ENCODE assay signal across 8 mouse cellular contexts in the genomic region with DNA sequence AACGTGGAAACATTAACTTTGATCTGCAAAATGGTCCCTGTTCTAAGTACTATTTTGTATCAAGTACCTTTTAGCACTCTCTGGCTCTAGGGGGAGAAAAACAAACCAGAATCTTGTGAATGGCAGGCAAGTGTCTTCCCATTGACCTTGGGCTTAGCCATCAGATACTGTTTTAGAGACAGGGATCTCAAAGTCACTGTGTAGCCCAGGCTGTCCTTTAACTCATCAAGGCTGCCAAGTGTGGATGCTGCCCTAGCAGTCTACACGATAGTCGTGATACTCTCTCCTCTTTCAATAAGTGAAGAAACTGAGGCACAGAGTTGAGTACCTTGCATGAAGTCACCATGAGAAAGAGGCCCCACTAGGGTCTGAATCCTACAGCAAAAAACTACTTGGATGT. TPM values are rescaled to one million over a fixed set of nuclear protein-coding genes. Genes with fewer than 3 reads are reported as not detected.
A peak's percentile ranks its signal among the peaks of the same experiment; 100 is the strongest.
DNase-seq lines count a peak whose midpoint lies in the region; ATAC-seq lines count a peak whose summit lies in the region.

No protein-coding gene starts in this region.

- no peak for DNase-seq in kidney, adult 18-20 months
- DNase-seq in intestine, embryonic 14.5 days (ENCODE audit: low spot score), result no peak
- DNase-seq in right cerebral cortex, postnatal 14 days, result no peak
- DNase-seq in ovary, postnatal 14 days (ENCODE audit: low spot score), result no peak
- DNase-seq in urinary bladder, adult 2 months (ENCODE audit: low spot score), result no peak

- H3K27ac ChIP-seq in kidney, embryonic 14.5 days (ENCODE audit: low read depth, low read length), result no peak overlapping the region
- H3K27ac ChIP-seq in embryonic facial prominence, embryonic 12.5 days, result no peak overlapping the region
- H3K27ac ChIP-seq in intestine, embryonic 14.5 days (ENCODE audit: low read depth), result no peak overlapping the region
- peak overlapping the region; percentile 52 for H3K27ac ChIP-seq in midbrain, embryonic 16.5 days (ENCODE audit: low read length)

- no peaks in the 10 kb centered on the region for H3K27me3 ChIP-seq in kidney, embryonic 14.5 days (ENCODE audit: control insufficient read depth, insufficient read depth, low read length)
- H3K27me3 ChIP-seq in embryonic facial prominence, embryonic 12.5 days, result no peaks in the 10 kb centered on the region
- no peaks in the 10 kb centered on the region for H3K27me3 ChIP-seq in intestine, embryonic 14.5 days (replicated peaks; ENCODE audit: control insufficient read depth, insufficient read depth, low read length)
- no peaks in the 10 kb centered on the region for H3K27me3 ChIP-seq in midbrain, embryonic 16.5 days (ENCODE audit: control insufficient read depth, insufficient read depth, low read depth, low read length)

- H3K9me3 ChIP-seq in kidney, embryonic 14.5 days (ENCODE audit: control insufficient read depth, low read length), result no peaks in the 10 kb centered on the region
- no peaks in the 10 kb centered on the region for H3K9me3 ChIP-seq in embryonic facial prominence, embryonic 12.5 days
- no peaks in the 10 kb centered on the region for H3K9me3 ChIP-seq in intestine, embryonic 14.5 days (ENCODE audit: control insufficient read depth, low read length)
- H3K9me3 ChIP-seq in midbrain, embryonic 16.5 days (replicated peaks; ENCODE audit: control insufficient read depth, low read length, poor library complexity, severe bottlenecking), result no peaks in the 10 kb centered on the region

- peaks cover 29% of the 10 kb centered on the region for H3K36me3 ChIP-seq in kidney, embryonic 14.5 days (ENCODE audit: control insufficient read depth, insufficient read depth, low read length)
- peaks cover 29% of the 10 kb centered on the region for H3K36me3 ChIP-seq in embryonic facial prominence, embryonic 12.5 days
- H3K36me3 ChIP-seq in intestine, embryonic 14.5 days (ENCODE audit: control insufficient read depth, insufficient read depth, low read length), result peaks cover 30% of the 10 kb centered on the region
- peaks cover 17% of the 10 kb centered on the region for H3K36me3 ChIP-seq in midbrain, embryonic 16.5 days (ENCODE audit: control insufficient read depth, insufficient read depth, low read length)

- H3K9ac ChIP-seq in kidney, embryonic 14.5 days (ENCODE audit: low read depth, low read length), result peak overlapping the region; percentile 93
- H3K9ac ChIP-seq in embryonic facial prominence, embryonic 12.5 days, result no peak overlapping the region
- peak overlapping the region; percentile 92; the same call in 1 of the 2 replicates for H3K9ac ChIP-seq in intestine, embryonic 14.5 days (ENCODE audit: low read length)
- H3K9ac ChIP-seq in midbrain, embryonic 16.5 days (ENCODE audit: low read depth, low read length), result peak overlapping the region; percentile 96

- peak; percentile 28 for ATAC-seq in kidney, embryonic 14.5 days (ENCODE audit: low FRiP score, low TSS enrichment)
- peak; percentile 25; the same call in 1 of the 2 replicates for ATAC-seq in embryonic facial prominence, embryonic 12.5 days (ENCODE audit: insufficient number of reproducible peaks, insufficient read depth, low FRiP score, low TSS enrichment)
- ATAC-seq in intestine, embryonic 14.5 days (replicated peaks; ENCODE audit: low FRiP score, low TSS enrichment, low read depth), result peak; percentile 13
- peak; percentile 30; the same call in 1 of the 2 replicates for ATAC-seq in midbrain, embryonic 16.5 days

- H3K4me1 ChIP-seq in kidney, embryonic 14.5 days (ENCODE audit: control insufficient read depth, insufficient read depth, low read length), result peaks cover 12% of the 10 kb centered on the region; the same call in 1 of the 2 replicates
- peaks cover 10% of the 10 kb centered on the region for H3K4me1 ChIP-seq in embryonic facial prominence, embryonic 12.5 days
- H3K4me1 ChIP-seq in intestine, embryonic 14.5 days (replicated peaks; ENCODE audit: control insufficient read depth, insufficient read depth, low read length), result peaks cover 13% of the 10 kb centered on the region
- peaks cover 13% of the 10 kb centered on the region for H3K4me1 ChIP-seq in midbrain, embryonic 16.5 days (ENCODE audit: control insufficient read depth, insufficient read depth, low read length)

- peak overlapping the region; percentile 60; the same call in 1 of the 2 replicates for H3K4me3 ChIP-seq in kidney, embryonic 14.5 days (ENCODE audit: low read length)
- H3K4me3 ChIP-seq in embryonic facial prominence, embryonic 12.5 days, result peak overlapping the region; percentile 98
- H3K4me3 ChIP-seq in intestine, embryonic 14.5 days (ENCODE audit: low read depth, low read length), result peak overlapping the region; percentile 67
- H3K4me3 ChIP-seq in midbrain, embryonic 16.5 days (ENCODE audit: low read depth, low read length), result peak overlapping the region; percentile 81

- peak overlapping the region; percentile 35 for H3K4me2 ChIP-seq in kidney, embryonic 14.5 days (replicated peaks; ENCODE audit: low read depth, low read length)
- peak overlapping the region; percentile 77 for H3K4me2 ChIP-seq in embryonic facial prominence, embryonic 12.5 days (replicated peaks)
- H3K4me2 ChIP-seq in intestine, embryonic 14.5 days (ENCODE audit: low read length), result peak overlapping the region; percentile 53
- peak overlapping the region; percentile 98 for H3K4me2 ChIP-seq in midbrain, embryonic 16.5 days (ENCODE audit: low read length)

- 61% methylated on average over 3 of the region's 3 CpGs for WGBS in kidney, embryonic 14.5 days
- WGBS in embryonic facial prominence, embryonic 12.5 days, result 59% methylated on average over 3 of the region's 3 CpGs
- WGBS in intestine, embryonic 14.5 days, result 64% methylated on average over 3 of the region's 3 CpGs
- 60% methylated on average over 3 of the region's 3 CpGs for WGBS in midbrain, embryonic 16.5 days

RNA-seq across cellular contexts. Expression of gene Tardbp, which starts 0.4 kb away (rescaled TPM):
- 183 TPM in 2 replicates for polyA plus RNA-seq in kidney, embryonic 14.5 days (2014; fragmentation: Nextera tagmentation; extraction: Ambion mirVana)
- polyA plus RNA-seq in embryonic facial prominence, embryonic 12.5 days (2016; fragmentation: Nextera tagmentation; extraction: Ambion mirVana), result 362 and 375 TPM in 2 replicates
- polyA plus RNA-seq in intestine, embryonic 14.5 days (2014; fragmentation: Nextera tagmentation; extraction: Ambion mirVana), result 137 and 153 TPM in 2 replicates
- polyA plus RNA-seq in midbrain, embryonic 16.5 days (2015; fragmentation: Nextera tagmentation; extraction: Ambion mirVana), result 166 and 198 TPM in 2 replicates
- polyA plus RNA-seq in urinary bladder, adult 2 months (2012; rRNA removed), result 252 and 403 TPM in 2 replicates

RNA-seq across cellular contexts. Expression of gene Gm572, which starts 15.9 kb away (rescaled TPM):
- not detected in 2 replicates for polyA plus RNA-seq in kidney, embryonic 14.5 days (2014; fragmentation: Nextera tagmentation; extraction: Ambion mirVana)
- polyA plus RNA-seq in embryonic facial prominence, embryonic 12.5 days (2016; fragmentation: Nextera tagmentation; extraction: Ambion mirVana), result not detected in 2 replicates
- not detected in 2 replicates for polyA plus RNA-seq in intestine, embryonic 14.5 days (2014; fragmentation: Nextera tagmentation; extraction: Ambion mirVana)
- not detected in 2 replicates for polyA plus RNA-seq in midbrain, embryonic 16.5 days (2015; fragmentation: Nextera tagmentation; extraction: Ambion mirVana)
- polyA plus RNA-seq in urinary bladder, adult 2 months (2012; rRNA removed), result 0.04 TPM in 1 of 2 replicates, not detected in the other

RNA-seq across cellular contexts. Expression of gene Masp2, which starts 24.9 kb away (rescaled TPM):
- polyA plus RNA-seq in kidney, embryonic 14.5 days (2014; fragmentation: Nextera tagmentation; extraction: Ambion mirVana), result 0.37 TPM in 1 of 2 replicates, not detected in the other
- polyA plus RNA-seq in embryonic facial prominence, embryonic 12.5 days (2016; fragmentation: Nextera tagmentation; extraction: Ambion mirVana), result 0.25 and 0.54 TPM in 2 replicates
- 0.22 and 0.28 TPM in 2 replicates for polyA plus RNA-seq in intestine, embryonic 14.5 days (2014; fragmentation: Nextera tagmentation; extraction: Ambion mirVana)
- polyA plus RNA-seq in midbrain, embryonic 16.5 days (2015; fragmentation: Nextera tagmentation; extraction: Ambion mirVana), result 1.2 TPM in 2 replicates
- 0.58 and 0.72 TPM in 2 replicates for polyA plus RNA-seq in urinary bladder, adult 2 months (2012; rRNA removed)

RNA-seq across cellular contexts. Expression of gene Srm, which starts 35.9 kb away (rescaled TPM):
- 214 and 242 TPM in 2 replicates for polyA plus RNA-seq in kidney, embryonic 14.5 days (2014; fragmentation: Nextera tagmentation; extraction: Ambion mirVana)
- 206 and 210 TPM in 2 replicates for polyA plus RNA-seq in embryonic facial prominence, embryonic 12.5 days (2016; fragmentation: Nextera tagmentation; extraction: Ambion mirVana)
- 249 and 260 TPM in 2 replicates for polyA plus RNA-seq in intestine, embryonic 14.5 days (2014; fragmentation: Nextera tagmentation; extraction: Ambion mirVana)
- polyA plus RNA-seq in midbrain, embryonic 16.5 days (2015; fragmentation: Nextera tagmentation; extraction: Ambion mirVana), result 147 and 162 TPM in 2 replicates
- 48.4 and 51.9 TPM in 2 replicates for polyA plus RNA-seq in urinary bladder, adult 2 months (2012; rRNA removed)

Comparison
In these comparisons a context has a peak if more than half of its experiments do, and no peak if none do; other contexts are left out.
1. H3K4me2 ChIP-seq: peak in every context shown above with its lines; median percentile 98 in midbrain, embryonic 16.5 days; 77 in embryonic facial prominence, embryonic 12.5 days; 53 in intestine, embryonic 14.5 days; 35 in kidney, embryonic 14.5 days.